Mouse (Mus musculus) spleen, postnatal 36 days (tissue): ENCODE results near the gene Atg101.
A peak's percentile ranks its signal among the peaks of the same experiment; 100 is the strongest.

Experiments used
- DNase-seq, 2 experiments: peaks; one replicate each; pipeline ENCODE4 v3.0.0; 2022; ENCODE audit warnings: low spot score in 2 of 2, mixed read lengths in 1 of 2

Atg101 gene

DNA sequence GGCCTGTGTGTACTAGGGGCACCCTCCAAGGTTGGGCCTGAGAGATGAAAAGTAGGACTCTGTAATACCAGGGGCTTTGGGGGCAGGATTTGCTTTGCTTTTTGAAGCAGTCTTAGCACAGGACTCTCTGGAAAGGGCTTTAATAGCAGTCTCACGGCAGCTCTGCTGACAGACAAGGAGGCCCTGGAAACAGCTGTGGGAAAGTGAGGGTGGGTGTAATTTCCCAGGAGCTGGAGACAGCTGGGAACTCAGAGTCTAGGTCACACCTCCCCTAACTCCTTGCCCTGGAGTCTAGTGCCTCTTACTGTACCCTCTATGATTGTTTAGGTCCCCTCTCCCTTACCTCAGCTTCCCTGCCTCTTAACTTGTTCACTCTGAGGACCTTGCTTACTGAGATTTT, 49.1 kb downstream of the Atg101 start:
- DNase-seq = no peak

DNA sequence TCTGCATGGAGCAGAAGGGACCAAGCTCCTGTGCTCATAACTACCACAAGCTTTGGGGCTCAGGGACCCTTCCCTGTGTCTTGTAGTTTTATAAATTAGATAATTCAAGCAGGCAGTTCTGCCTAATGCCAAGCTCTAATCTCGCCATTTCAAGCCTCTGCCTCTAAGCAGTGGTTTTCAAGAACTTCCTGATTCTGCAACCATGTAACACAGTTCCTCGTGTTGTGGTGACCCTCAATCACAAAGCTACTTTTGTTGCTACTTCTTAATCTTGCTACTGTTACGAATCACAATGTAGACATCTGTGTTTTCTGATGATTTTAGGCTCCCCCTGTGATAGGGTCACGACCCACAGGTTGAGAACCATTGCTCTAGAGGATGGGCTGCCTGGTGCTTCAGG, 49.6 kb downstream of the Atg101 start:
- DNase-seq = no peak

- no peak for DNase-seq
Measured at GRCm38 (mm10) chr15:101336474-101337174, 52.6 kb downstream of the Atg101 start.

GRCm38 (mm10) chr15:101338359-101338758, 54.3 kb downstream of the Atg101 start:
- no peak for DNase-seq

- peak; percentile 59 to 72 for DNase-seq
Measured at GRCm38 (mm10) chr15:101339537-101339936, 55.5 kb downstream of the Atg101 start.
